Mouse (Mus musculus) kidney, postnatal 4 days (tissue): Measurements from ENCODE around the gene Gnl1.
"Not testable (repeated sequence)": the region's sequence is repeated elsewhere in the genome, so short reads cannot be mapped to it uniquely, and the experiment has no call there.

ENCODE experiments used
- DNase-seq, 2 experiments: peaks; one replicate each; pipeline ENCODE4 v3.0.0; 2021; ENCODE audit warnings: mixed read lengths in 2 of 2

Gnl1 gene

DNA sequence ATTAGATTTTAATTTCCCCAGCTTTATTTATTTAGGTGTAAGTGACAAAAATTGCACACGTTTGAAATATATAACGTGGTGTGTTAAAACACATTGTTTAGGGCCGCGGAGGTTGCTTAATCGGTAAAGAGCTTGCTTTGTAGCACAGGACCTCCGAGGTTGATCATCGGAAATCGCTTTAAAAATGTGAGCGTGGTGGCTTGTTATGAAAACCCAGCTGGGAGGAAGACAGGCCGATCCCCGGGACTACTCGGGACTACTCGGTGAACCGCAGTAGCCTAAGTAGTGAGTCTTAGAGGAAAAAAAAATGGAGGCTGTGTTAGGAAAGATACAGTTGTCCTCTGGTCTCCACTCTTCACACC is 15.2 kb downstream of the Gnl1 start:
- DNase-seq, result no peak

DNA sequence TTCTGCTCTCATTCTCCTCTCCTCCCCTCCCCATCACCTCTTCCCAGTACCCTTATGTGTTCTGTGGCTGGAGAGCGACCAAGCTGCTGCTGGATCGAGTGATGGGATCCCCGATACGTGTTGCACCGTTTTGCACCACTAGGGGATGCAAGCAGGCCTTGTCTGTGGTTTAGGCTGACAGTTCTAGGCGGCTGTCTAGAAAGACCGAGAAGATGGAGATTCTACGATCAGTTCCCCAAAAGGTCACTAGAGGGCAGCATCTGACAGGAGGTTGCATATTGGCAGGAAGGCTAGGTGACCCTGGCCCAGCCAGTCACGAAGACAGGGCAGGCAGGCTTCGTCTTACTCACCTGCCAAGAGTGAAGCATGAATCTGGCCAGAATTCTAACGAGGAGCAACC is 17.3 kb downstream of the Gnl1 start:
- peak; percentile 96 for DNase-seq

DNA sequence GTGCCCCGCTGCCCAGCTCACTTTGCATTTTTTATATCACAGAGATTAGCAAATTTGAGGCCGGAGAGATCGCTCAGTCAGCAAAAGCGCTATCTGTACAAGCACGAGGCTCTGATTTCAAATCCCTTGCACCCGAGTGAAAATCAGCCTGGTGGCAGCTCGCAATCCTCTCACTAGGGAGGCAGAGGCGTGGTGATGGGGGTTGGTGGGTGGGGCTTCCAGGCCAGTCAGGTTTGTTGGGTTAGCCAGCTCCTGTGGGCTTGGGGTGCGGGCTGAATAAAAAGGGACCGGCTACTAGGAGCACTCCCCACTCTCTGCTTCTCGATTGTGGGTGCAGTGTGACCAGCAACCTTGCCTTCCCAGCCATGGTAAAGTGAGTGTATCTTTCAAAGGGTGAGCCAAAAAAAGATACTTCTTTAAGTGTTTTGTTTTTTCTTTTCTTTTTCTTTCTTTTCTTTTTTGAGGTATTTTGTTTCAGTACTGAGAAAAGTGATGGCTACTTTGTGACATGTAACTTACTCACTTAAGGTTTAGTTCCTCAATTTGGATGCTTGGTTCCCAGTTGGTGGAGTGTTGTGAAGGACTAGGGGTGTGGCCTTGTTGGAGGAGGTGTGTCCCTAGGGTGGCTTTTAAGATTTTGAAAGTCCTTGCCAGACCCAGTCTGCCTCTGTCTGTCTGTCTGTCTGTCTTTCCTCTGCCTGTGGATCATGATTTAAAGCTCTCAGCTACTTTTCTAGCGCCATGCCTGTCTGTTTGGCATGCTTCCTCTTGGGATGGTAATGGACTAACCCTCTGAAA is 18.3 kb downstream of the Gnl1 start:
- DNase-seq, result peak in 1 of 2 experiments; percentile 29

DNA sequence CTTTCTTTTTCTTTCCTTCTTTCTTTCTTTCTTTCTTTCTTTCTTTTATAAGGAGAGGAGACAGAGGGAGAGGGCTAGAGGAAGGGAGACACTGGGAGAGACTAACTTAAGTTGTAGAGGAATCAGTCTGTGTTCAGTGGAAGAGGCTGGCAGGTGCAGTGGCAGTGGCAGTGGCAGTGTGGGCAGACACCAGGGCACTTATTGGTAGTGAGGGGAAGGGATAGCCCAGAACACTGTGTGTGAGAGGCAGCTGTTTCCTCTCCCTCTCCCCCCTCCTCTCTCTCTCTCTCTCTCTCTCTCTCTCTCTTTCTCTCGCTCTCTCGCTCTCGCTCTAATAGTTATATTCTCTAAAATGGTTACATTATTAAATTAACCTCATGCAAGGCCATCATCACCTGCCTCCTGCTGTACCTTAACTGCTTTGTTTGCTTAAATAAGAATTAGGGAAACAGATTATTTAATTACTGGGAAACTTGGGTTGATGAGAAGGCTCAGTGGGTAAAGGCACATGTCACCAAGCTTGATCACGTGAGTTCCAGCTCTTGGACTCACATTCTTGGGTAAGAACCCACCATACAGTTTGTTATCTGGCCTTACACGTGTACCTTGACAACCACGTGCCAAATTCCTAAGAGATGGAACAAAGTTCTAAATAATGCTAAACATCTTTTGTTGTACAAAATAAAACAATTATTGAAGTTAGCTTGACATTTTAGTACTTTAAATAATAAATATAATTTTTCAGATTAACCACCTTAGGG is 19.1 kb downstream of the Gnl1 start:
- DNase-seq, result no peak

DNA sequence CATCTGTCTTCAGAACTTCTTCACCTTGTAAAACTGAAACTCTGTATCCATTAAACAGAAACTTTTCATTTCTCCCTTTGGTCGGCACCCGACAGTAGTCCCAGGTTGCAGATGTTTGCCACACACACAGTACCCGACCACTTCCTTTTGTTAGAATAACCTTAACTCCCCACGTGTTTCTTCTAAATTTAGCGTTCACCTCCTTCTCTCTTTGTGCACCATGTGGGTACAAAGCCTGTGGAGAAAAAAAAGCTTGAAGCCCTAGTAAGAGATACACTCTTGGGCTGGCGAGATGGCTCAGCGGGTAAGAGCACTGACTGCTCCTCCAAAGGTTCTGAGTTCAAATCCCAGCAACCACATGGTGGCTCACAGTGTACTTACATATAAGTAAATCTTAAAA is 19.7 kb downstream of the Gnl1 start:
- DNase-seq, result no peak

DNA sequence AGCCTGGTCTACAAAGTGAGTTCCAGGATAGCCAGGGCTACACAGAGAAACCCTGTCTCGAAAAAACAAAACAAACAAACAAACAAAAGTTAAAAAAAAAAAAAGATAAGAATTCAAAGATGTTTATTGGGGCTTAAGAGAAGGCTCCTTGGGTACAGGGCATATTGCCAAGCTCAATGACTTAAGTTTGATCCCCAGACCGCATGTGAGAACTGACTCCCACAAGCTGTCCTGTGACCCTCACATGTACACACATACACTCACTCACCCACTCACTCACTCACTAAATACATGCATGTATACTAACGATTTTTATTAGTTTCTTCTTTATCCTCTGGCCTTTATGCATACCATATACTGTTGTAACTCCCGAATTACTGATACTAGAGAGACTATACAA is 20.7 kb downstream of the Gnl1 start:
- no peak for DNase-seq

DNA sequence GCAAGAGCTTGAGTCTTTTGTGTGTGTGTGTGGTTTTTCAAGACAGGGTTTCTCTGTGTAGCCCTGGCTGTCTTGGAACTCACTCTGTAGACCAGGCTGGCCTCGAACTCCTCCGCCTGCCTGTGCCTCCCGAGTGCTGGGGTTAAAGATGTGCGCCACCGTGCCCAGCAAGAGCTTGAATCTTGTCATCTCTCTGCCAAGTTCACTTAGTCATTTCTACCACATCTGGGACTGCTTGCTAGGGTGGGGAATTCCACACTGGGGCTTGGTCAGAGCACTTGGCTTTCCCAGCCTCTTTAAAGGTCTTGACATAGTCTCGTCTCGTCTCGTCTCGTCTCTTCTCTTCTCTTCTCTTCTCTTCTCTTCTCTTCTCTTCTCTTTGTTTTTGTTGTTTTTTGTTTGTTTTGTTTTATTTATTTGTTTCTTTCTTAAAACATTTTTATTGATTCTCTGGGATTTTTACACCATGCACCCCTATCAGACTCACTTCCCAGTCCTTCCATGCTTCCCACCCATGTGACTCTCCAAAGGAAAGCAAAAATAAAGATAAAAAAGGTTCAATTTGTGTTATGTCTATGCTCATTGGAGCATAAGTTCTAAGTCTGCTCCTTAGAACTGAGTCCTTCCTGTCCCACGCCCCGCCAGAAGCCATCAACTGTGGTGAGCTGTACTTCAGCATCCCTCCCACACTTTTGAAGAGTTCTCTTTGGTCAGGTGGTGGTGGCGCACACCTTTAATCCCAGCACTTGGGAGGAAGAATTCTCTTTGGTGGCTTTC is 21.7 kb downstream of the Gnl1 start:
- no peak for DNase-seq

DNA sequence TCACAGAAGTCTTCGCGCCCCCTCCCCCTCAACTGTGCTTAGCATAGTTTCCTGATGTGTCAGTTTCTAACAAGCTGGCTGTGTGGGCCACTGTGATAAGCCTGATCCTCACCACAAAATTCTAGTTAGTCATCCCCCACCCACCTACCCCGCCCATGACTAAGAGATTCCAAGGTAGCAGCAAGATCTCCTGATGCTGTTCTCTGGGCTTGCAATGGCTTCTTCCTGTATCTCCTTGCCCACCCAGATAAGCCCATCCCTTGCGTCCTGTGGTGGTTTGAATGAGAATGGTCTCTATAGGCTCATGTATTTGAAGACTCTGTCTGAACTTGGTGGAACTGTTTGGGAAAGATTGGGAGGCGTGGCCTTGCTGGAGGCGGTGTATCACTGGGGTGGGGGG is 22.3 kb downstream of the Gnl1 start:
- DNase-seq, result no peak

DNA sequence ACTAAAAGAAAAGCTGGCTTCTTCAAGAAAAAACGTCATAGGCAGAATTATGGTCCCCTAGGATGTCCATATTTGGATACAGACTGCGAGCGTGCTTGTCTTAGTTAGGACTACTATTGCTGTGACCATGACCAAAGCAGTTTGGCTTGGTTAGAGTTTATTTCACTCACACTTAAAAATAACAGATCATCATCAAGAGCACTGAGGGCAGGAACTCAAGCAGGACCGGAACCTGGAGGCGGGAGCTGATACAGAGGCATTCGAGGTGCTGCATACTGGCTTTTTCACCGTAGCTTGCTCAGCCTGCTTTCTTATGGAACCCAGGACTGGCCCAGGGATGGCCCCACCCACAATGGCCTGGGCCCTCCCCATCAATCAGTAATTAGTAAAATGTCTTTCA is 23.7 kb downstream of the Gnl1 start:
- no peak for DNase-seq

DNA sequence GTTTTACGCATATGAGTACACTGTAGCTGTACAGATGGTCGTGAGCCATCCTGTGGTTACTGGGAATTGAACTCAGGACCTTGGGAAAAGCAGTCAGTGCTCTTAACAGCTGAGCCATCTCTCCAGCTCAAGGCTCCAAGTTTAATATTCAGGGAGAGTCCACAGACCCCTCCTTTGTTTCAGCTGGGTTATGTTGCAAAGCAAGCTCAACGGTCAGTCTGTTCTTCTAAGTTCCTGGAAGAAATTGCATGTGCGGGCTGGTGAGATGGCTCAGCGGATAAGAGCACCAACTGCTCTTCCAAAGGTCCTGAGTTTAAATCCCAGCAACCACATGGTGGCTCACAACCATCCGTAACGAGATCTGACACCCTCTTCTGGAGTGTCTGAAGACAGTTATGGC is 24.8 kb downstream of the Gnl1 start:
- not testable (repeated sequence) for DNase-seq

DNA sequence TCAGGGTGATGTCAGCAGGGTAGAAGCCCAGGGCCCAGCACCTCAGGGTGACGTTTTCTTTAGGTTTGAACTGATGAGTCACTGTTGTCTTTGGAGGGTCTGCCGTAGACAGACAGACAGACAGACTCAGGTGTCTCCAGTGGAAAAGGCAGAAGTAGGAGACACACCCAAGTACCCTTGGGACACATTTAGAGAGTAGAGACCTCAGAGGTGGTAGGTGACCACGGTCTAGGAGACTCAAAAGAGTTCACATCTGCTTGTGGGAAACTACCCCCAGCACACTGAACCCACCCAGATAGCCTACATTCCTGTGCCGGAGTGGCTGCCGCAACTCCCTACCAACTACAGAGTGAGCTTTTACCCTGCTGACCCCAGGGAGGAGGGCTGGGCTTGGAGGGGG is 35.3 kb downstream of the Gnl1 start:
- DNase-seq, result no peak

DNA sequence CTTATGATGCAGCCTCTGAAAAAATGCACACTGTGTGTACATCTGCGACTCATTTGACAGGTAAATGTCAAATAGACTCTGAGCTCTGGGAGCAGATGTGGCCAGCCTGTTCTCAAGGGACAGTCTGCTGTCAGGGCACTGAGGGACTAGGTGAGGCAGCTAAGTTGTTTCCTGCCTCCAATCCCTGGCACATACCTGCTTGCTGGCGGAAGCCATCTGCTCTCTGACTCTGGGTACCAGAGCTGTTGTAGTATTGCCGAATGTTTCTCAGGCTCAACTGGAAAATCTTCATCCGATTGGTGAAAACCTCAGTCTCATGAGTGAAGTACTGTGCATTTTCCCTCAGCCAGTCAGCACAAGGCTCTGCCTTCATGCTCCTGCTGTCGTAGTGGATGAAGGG is 37.4 kb downstream of the Gnl1 start:
- no peak for DNase-seq

DNA sequence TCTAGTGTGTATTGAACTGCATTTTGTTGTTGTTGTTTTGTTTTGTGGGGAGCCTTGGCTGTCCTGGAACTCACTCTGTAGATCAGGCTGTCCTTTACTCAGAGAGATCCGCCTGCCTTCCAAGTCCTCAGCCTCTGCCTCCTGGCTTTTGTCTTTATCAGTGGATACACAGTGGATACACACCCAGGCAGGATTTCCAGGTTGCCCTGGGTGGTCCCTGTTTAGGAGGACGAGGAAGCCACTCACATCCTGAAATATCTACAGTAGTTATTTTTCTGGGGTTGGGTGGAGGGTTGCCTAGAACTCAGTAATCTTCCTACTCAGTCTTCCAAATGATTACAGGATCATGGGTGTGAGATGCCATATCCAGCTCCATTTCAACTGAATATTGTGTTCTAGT is 39.3 kb downstream of the Gnl1 start:
- DNase-seq, result no peak

DNA sequence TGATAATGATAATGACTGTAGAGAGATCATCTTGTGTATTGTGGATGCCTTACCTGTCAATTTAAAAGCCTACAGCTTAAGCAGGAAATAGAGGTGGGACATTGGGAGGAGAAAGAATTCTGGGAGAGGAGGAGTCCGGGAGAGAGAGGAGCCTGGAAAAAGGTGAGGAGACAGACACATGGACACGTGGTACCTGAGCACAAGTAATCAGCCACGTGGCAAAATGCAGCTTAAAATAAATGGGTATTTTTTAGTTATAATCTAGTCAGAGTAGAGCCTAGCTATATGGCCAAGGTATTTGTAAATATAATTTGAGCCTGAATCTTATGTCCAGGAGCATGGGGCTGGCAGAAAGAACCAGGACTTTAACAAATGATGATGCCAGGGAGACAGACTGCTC is 39.9 kb downstream of the Gnl1 start:
- no peak for DNase-seq

DNA sequence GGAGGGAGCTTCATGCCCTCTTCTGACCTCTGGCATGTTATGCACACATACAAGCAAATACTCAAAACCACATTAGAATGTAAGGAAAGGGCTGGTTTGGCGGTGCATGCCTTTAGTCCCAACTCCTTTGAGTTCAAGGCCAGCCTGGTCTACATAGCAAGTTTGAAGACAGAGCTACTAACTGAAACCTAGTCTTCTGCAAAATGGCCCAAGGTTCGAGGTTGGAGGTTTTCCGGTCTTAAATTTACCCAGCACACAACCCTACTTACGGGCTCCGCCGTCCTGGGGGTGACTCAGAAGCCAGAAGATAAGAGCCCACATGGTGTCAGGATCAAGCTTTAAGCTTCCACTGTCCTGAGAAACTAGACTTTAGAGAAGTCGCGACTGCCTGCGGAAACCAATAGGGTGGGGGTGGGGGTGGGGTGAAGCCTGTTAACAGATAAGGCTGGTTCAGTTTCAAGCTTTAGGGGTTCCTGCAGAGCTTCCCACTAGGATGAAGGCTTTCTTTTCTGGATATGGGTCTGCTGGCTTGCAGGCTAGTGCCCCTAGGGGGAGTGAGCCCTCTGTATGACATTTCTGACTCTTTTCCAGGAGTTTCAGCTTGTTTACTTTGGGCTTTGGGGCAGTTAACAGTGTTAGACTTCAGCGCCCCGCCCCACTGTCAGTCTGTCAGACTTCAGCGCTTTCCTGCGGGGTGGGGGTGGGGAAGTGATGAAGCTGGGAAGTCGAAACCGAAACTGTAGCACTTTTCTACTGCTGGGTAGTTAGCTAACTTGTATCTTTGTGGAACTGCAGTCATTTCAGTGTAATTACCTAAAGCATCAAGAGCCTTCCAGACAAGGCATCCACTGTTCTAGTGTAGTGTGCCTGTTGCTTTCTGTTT is 40.8 kb downstream of the Gnl1 start, which contains the start of gene H2-T24:
TSS of gene H2-T24 (minus strand) at position 370 of the 883 bp plus-strand sequence.
- peak; percentile 77 to 87 for DNase-seq

DNA sequence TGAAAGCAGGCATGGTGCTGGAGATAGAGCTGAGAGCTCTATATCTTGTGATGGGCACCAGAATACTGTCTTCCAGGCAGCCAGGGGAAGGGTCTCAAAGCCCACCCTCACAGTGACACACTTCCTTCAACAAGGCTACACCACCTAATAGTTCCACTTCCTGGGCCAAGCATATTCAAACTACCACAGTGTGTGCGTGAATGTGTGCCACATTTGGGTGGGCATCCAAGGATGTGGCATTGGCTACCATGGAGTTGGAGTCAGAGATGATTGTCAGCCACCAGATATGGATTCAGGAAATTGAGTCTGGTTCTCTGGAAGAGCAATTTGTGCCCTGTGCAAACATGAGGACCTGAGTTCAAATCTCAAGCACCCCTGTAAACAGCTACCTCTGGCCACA is 41.7 kb downstream of the Gnl1 start:
- no peak for DNase-seq

DNA sequence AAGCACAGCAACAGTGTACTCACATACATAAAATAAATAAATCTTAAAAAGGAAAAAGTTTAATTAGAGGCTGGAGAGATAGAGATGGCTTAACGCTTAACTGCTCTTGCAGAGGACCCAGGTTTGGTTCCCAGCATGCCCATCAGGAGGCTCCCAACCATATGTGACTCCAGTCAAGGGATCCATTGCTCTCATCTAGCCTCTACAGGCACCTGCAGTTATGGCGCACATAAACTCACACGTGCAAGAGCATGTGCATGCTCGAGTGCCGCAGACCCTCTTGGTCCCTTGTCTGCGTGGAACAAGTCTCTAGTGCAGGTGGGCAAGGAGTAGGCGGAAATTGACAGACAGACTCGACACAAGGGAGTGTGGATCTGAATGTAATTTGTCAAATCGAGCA is 42.4 kb downstream of the Gnl1 start:
- DNase-seq, result no peak

DNA sequence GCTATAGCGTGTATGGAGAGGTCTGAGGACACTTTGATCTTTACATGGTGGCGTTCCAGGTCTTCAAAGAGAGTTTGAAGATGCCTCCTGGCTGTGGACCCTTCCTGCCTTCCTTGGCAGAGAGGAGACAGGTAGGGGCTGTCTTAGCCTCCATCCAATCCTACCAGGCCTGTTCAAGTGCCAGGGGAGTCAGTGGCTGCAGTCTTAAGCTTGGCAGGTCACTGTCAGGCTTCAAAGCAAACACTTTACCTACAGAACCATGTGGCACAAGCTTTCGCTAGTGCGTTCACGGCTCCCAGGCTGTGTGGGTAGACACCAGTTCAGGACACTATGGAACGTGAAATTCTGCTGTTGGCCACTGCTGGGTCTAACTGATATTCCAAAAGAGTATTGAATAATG is 43.3 kb downstream of the Gnl1 start:
- no peak for DNase-seq

DNA sequence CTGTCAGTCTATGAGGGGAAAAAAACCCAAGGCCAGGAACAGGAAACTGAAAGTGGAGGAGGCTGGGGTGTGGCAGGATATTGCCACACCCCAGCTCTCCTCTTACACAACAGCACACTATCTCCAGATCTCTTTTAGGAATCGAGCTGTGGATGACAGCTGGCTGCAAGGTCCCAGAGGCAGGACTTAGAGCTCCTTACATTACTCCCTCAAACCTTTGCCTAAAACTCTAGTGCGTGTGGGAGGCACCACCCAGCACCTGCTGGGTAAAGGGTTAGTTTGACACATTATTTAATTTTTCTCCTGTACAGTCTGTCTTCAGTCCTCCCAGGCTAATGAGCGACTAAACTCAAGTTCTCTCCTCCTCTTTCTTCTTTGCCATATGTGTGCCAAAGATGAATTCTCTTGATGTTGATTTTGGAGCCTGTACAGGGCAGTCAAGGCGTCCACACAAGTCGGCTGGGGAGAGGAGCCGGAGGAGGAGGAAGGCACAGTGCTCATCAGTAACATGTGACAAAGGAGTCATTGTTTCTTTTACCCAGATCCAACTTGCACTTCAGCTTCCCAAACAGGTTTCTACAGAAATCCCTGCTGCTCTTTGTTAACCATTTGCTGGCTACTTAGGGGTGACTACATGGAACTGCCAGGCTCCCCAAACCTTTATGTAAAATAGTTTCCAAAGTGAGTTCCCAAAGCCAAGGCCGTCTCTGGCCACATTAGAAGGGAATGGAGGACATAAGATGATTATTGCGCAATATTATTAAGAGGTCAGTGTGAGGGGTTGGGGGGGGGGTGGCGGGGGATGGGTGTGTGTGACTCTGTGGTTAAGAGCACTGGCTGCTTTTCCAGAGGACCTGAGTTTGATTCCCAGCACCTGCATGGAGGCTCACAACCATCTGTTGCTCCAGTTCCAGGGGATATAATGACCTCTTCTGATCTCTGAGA is 44.3 kb downstream of the Gnl1 start:
- peak; percentile 27 to 43 for DNase-seq

DNA sequence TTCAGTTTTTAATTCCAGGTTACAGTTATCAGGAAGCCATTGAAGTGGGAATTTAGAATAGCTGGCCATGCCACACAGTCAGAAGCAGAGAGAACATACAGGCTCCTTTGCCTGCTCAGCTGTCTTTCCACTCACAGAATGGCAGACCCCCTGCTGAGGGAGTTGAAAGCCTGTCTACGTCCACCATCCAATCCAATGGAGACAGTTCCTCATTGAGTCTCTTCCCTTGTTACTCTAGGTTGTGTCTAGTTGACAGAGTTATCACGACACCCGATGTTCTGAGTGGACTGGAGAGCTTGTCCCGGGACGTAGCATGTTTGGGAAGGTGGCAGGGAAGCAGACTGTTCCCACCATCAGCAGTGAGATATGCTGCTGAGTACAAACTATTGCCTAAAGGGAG is 45.5 kb downstream of the Gnl1 start:
- no peak for DNase-seq

DNA sequence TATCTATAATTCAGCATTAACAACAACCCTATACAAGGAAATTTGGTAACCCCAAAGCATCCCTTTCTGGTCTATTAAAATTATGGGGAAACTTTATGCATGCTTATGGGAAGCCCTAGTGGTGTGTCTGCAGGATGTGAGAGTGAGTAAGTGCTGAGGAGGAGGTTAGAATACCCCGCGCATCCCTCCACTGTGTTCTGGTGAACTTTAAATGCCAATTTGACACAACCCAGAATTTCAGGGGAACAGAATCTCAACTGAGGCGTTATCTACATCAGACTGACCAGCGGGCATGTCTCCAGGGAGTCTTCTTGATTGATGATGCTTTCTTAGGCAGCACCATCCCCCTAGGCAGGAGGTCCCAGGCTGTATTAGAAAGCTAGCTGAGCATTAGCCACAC is 46.2 kb downstream of the Gnl1 start:
- no peak for DNase-seq
